Mouse (Mus musculus) kidney, postnatal 25 days (tissue): ENCODE results near the gene H2-DMa.

Source experiments
- DNase-seq, 2 experiments: peaks; one replicate each; pipeline ENCODE4 v3.0.0; 2021; ENCODE audit warnings: mixed read lengths in 2 of 2

H2-DMa gene

GRCm38 (mm10) chr17:34119249-34120179 is at the start of gene H2-DMa:
Gene H2-DMa (plus strand): TSS chr17:34119541.
- peak; percentile 98 to 99 for DNase-seq

- DNase-seq, result no peak
Observed at GRCm38 (mm10) chr17:34072091-34072490, 47.2 kb upstream of the H2-DMa start.

GRCm38 (mm10) chr17:34075271-34075670 is 44.1 kb upstream of the H2-DMa start:
- peak; percentile 68 to 93 for DNase-seq

GRCm38 (mm10) chr17:34077549-34077948 is 41.8 kb upstream of the H2-DMa start:
- DNase-seq, result peak; percentile 74 to 89

- no peak for DNase-seq
Observed at GRCm38 (mm10) chr17:34078148-34078547, 41.2 kb upstream of the H2-DMa start.

- no peak for DNase-seq
Observed at GRCm38 (mm10) chr17:34079002-34079401, 40.3 kb upstream of the H2-DMa start.

- DNase-seq, result peak in 1 of 2 experiments; percentile 12
Observed at GRCm38 (mm10) chr17:34079621-34080020, 39.7 kb upstream of the H2-DMa start.

- DNase-seq, result no peak
Observed at GRCm38 (mm10) chr17:34083104-34083503, 36.2 kb upstream of the H2-DMa start.

- DNase-seq, result no peak
Observed at GRCm38 (mm10) chr17:34087386-34087785, 32.0 kb upstream of the H2-DMa start.

GRCm38 (mm10) chr17:34088124-34088523 is 31.2 kb upstream of the H2-DMa start:
- DNase-seq, result no peak

GRCm38 (mm10) chr17:34090923-34091322 is 28.4 kb upstream of the H2-DMa start:
- peak in 1 of 2 experiments; percentile 44 for DNase-seq

- no peak for DNase-seq
Observed at GRCm38 (mm10) chr17:34092197-34092875, 27.0 kb upstream of the H2-DMa start, which contains the start of gene H2-Oa. Gene H2-Oa (plus strand): TSS chr17:34092340.

- DNase-seq, result peak; percentile 36 to 61
Observed at GRCm38 (mm10) chr17:34093199-34093874, 26.0 kb upstream of the H2-DMa start.

- no peak for DNase-seq
Observed at GRCm38 (mm10) chr17:34094283-34095035, 24.9 kb upstream of the H2-DMa start.

- DNase-seq, result no peak
Observed at GRCm38 (mm10) chr17:34096497-34097010, 22.8 kb upstream of the H2-DMa start.

- no peak for DNase-seq
Observed at GRCm38 (mm10) chr17:34097272-34097671, 22.1 kb upstream of the H2-DMa start.

- DNase-seq, result peak; percentile 45 to 59
Observed at GRCm38 (mm10) chr17:34098709-34099479, 20.4 kb upstream of the H2-DMa start.

GRCm38 (mm10) chr17:34099531-34099930 is 19.8 kb upstream of the H2-DMa start:
- DNase-seq, result peak; percentile 72 to 73

GRCm38 (mm10) chr17:34101185-34101584 is 18.2 kb upstream of the H2-DMa start:
- DNase-seq, result no peak

- peak; percentile 93 to 99 for DNase-seq
Observed at GRCm38 (mm10) chr17:34101604-34102032, 17.7 kb upstream of the H2-DMa start.

- DNase-seq, result no peak
Observed at GRCm38 (mm10) chr17:34102831-34103230, 16.5 kb upstream of the H2-DMa start.
